Mouse (Mus musculus) embryo, embryonic 11.5 days (tissue): ENCODE measurements around the gene Lhfpl3.
"Not testable (repeated sequence)": the region's sequence is repeated elsewhere in the genome, so short reads cannot be mapped to it uniquely, and the experiment has no call there.

Experiments
- DNase-seq: peaks from one replicate; pipeline ENCODE4 v3.0.0-alpha.2; 2012; ENCODE audit warnings: low read depth, low spot score

The Lhfpl3 gene

DNA sequence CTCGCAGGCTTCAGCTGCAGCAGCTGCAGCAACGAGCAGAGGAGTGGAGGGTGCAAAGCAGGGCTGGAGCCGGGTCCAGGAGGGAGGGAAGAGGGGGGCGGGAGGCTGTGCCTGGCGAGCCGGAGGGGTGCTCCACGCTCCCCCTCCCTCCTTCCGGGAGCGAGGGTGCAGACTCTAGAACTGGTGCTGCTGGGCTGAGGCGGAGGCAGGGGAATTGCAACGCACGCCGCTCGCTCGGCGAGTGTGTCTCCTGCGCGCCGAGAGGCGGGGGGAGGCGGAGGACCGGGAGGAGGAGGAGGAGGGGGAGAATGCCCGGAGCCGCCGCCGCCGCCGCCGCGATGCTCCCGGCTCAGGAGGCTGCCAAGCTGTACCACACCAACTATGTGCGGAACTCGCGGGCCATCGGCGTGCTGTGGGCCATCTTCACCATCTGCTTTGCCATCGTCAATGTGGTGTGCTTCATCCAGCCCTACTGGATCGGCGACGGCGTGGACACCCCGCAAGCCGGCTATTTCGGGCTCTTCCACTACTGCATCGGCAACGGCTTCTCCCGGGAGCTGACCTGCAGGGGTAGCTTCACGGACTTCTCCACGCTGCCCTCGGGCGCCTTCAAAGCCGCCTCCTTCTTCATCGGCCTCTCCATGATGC, at the start of gene Lhfpl3:
Lhfpl3 (plus strand) TSS at position 175 of the 648 bp plus-strand sequence.
- DNase-seq, result peak; percentile 24

DNA sequence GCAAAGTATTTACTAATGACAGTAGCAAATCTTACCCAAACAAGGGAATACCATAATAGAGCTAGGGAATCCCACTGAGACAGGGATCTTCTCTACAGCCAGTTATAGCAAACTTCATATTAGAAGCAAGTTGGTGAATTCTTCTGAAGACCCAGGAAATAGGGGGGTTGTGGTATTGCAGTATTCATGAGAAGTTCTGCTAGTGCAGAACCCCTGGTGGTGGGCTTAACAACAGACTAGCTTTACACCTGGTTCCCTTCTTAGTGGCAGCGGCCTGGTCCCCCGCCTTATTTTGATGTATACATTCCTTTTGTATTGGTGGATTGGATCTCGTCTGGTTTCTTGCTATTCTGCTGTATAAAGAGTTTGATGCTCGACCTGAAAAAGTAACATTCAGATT, 39.6 kb upstream of the Lhfpl3 start:
- DNase-seq, result not testable (repeated sequence)

DNA sequence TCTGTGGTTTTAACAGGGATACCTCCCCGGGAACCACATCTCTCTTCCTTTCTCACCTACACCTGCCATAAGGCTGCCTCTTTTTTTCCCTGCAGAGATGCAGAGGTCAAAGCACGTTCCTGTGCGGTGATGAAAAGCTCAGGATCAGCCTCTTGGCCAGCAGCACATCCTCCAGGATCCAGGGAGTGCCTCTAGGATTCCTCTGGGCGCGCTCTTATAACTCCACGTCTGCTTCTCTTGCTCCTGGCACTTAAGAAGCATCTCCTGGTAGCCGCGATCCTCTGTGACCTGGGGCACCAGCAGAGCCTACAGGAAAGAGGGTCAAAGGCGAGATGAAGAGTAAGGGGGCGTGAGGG, 352 bp upstream of the Lhfpl3 start:
- no peak for DNase-seq

DNA sequence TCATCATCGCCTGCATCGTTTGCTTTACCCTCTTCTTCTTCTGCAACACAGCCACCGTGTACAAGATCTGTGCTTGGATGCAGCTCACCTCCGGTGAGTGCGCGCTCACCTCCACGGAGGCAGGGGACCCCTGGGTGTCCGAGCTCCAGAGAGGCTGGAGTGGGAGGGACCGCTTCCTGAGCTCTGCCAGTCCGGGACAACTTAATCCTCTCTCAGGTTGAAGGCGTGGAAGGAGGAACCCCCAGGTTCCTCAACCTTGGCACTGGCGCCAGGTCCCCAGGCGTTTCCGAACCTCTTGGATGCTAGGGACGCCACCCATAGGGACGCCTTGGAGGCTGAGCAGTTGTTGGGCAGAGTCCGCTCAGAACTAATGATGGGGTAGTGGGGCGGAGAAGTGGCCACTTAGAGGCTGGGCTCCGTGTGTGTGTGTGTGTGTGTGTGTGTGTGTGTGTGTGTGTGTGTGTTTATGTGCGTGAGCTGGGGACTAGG, 718 bp downstream of the Lhfpl3 start:
- DNase-seq, result peak; percentile 1

DNA sequence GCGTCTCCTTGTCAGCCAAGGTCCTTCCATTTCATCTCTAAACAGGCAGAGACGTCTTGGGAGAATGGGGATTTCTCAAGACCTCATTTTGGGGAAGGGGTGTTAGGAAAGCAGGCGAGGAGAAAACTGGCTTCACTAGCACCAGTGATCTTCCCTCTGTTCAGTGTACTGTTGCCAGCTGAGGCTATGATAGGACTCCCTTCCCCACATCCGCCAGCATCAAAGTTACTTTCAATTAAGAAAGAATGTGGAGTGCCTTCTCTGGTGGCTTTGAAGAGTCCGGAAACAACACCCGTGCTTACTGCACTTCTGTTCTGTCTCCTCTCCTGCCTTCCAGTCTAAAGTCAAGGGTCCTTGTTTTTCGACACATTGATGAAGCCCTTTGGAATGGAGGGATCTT, 1.4 kb downstream of the Lhfpl3 start:
- DNase-seq, result no peak

DNA sequence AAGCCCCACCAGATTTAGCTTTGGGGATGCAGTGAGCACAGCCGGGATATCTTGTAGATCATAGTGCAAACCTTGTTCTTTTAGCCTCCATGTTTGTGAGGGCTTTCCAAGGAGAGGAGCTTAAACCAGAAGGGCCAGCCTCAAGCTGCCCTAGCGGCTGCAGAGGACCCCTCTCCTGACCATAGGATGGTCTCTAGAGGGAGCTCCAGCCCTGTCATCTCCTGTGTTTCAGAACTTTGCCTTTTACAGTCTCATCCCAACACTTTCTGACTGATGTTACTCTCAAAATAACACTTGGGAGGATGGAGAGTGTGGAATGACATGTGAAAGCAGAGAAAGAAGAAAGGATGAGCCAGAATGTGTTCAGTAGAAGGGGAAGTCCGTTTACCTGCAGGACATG, 11.4 kb downstream of the Lhfpl3 start:
- peak; percentile 2 for DNase-seq

DNA sequence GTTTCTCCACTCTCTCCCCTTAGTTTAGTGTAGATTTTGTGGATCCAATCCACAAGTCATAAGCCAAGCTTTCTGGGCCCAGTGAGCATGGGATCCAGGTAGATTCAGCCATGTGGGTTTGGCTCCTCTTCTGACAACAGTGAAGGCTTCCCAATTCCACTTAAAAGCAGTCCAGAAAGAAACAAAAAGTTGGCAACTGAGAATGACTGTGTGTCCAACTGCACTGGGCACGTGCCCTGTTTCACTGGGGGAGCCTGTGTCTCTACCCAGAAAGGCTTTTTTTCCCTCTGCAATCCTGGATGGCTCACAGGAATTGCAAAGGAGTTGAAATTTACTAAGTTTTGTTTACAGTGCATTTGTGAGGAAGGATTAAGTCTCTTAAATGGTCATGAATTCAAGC, 24.9 kb downstream of the Lhfpl3 start:
- DNase-seq, result no peak

DNA sequence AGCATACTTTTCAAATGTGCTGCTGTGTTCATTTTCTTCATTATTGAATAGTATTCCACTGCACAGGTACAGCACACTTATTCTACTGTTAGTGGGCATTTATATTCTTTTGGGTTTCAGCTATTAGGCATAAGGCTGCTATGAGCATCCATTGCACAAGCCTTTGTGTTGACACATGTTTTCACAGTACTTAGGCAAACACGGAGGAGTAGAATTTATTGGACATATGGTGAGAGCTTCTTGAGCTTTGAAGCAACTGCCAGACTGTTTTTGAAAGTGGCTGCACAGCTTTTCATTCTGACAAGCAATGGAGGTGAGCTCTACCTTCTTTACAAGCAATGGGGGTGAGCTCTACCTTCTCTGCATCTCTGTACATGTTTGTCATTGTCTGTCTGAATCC, 49.5 kb downstream of the Lhfpl3 start:
- no peak for DNase-seq

DNA sequence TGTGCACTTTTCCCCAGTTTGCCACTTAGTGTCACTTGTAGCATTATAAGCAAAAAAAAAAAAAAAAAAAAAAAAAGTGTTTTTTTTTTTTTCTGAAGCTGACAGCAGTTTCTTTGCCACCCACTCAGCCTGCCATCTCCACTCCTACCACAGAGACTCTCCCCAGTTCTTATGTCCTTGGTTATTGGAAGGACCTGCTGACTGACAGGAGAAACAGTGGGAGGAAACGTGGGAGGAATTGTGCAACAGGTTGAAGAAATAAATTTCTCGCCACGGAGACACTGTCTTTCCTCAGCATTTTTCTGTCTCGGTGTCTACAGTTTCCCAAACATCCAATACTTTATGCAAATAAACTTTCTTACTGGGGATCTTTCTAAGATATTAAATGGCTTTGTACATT, 67.6 kb downstream of the Lhfpl3 start:
- no peak for DNase-seq

DNA sequence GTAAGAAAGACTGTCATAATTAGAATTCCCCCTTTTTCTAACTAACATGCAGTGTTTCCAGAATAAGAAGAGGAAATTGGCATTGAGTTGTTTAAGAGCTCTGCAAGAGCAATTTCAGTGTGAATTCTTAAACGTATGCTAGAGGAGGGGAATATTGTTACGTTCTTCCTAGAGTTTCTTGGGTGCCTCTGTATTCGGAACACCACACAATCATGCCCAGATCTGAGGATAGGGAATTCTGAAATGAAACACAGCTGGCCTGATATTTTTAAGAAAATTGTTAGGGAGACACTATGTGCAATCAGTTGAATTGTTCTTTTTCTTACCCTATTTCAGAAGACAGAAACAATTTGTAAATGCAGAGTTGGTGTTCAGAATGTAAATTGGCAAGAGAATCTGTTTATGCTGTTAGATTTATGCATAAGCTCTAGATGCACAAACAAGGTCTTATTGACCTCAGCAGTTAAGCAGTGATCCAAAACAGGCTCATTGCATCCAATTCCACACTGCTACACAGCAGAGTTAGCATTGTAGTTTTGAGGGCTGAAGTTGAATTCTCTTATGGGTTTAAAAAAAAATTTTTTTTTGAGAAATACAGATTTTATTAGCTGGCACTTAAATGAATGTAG, 84.1 kb downstream of the Lhfpl3 start:
- DNase-seq, result no peak

DNA sequence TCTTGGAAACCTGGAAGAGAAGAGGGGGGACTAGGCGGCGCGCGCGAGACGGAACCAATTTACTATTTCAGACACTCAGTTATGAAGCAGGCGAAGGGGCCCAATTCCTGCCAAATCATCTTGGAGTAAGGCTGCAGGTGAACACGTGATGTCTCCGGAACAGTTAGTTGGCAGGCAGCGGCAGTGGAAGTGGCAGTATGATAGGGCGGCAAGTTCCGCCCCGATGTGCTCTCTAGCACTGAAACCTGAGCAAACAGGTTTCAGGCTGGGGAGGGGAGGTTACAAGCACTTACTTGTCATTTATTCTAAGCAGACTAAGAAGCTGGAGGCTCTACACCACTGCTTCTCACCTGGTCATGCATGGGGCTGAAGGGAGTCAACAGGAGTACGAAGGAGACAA, 105.7 kb downstream of the Lhfpl3 start:
- DNase-seq, result peak; percentile 3

DNA sequence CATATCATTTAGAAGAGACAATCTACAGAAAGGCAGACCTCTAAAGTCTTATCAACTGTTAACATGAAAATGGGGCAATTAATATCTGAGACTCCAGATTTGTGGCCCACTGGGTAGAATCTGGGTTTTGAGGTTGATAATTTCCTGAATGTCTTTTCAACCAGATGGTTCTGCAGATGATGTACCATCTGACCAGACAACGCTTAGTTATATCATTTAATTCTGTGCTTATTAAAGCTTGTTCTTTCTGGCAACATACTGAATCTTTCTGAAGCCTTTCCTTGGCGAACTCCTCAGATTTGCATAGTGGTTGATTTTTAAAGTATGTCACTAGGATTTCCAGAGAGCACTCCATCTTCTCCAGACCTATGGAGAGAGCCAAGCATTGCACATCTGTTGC, 107.6 kb downstream of the Lhfpl3 start:
- DNase-seq, result no peak

DNA sequence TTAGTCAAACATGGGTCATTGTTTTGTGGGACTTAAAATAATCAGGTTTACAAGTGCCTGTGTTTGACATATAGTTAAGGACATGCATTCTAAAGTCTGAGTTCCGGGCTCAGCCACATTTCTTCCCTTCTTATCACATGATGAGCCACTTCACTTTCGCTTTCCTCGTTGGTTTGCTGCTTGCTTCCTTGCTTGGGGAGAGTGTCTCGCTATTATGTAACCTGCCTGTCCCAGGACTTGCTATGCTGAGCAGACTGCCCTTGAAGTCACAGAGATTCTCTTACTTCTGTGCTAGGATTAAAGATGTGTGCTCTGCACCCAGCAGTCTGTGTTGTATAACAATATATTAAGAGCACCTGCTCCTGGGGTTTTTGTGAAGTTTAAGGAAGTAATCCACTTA, 110.6 kb downstream of the Lhfpl3 start:
- DNase-seq, result no peak

DNA sequence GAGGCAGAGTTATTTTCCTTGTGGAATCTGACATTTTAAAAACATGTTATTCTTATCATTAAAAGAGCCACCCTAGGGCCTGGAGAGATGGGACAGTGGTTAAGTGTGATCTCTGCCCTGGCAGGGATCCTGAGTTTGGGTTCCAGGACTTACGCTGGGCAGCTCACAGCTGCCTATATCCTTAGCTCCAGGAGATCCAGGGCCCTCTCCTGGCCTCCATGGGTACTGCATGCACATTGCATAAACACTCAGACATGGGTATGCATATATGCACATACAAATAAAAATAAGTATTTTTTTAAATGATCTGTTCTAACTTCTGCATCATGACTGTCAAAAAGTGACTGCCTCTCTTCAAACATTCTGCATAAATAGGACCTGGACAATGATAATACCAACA, 115.5 kb downstream of the Lhfpl3 start:
- DNase-seq, result no peak

DNA sequence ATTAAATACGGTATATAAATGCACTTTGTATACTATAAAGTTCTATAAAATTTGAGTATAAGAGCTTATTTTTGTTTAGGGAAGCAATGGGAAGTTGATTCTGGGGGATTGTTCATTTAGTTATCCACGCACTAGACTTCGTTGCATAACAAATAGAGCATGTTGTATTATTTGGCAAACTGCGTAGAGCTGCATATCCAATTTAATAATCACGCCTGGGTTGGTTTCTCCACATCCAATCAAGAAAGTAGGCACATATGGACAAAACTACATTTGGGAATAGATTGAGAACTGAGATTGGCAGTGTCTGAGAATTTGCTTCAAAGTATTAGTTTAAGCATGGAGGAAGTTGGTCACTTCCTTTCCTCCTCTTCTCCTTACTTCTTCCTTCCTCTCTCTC, 123.2 kb downstream of the Lhfpl3 start:
- no peak for DNase-seq

DNA sequence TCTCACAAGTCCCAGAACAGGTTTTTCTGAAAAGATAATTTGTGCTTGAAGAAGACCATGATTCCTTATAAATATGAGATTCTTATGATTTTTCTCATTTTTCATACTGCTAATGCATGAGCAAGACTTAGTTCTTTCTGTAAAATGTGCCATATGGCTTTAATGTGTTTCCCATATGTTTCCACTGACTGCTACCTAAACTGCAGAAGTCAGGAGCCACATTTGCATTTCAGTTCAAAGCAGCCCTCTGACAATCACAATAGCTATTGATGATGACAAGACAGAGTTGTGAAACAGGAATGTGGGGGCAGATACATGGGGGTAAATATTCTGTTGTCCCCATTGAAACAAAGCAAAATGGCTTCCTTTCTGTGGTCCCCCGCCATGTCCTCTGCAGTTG, 126.6 kb downstream of the Lhfpl3 start:
- no peak for DNase-seq

DNA sequence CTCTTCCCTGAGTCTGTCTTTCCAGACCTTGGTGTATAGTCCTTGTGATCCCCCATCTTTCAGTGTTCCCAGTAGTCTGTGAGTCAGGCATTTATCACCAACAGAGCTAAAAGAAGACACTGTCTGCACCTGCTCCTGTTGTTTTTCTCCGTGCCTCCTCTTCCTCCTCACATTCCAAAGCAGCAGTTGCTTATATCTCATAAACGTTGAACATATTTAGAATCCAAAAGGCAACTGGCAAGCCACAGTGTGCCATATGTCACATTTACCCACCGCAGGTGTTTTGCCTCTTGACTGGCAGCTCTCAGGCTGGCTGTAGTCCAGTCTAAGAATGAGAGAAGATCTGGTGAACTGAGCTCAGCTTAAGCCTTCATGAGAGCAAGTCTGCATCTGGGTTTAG, 142.5 kb downstream of the Lhfpl3 start:
- DNase-seq, result no peak

DNA sequence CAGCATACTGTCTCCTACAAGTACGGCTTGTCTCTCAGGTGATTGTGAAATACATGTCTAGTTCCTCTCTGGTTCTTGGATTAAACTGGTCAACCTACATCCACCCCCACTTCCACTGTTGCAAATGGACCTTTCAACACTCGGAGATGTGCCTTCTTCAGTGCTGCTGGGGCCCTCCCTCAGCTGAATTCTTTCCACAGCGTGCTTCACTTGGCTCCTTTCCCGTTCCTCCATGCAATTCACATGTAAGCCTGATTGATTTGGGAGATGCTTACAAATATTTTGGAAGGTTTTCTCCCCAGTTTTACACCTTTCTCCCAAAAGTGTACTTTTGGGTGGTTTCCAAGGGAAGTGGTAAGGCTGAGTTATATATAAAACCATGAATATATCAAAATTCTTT, 143.6 kb downstream of the Lhfpl3 start:
- no peak for DNase-seq

DNA sequence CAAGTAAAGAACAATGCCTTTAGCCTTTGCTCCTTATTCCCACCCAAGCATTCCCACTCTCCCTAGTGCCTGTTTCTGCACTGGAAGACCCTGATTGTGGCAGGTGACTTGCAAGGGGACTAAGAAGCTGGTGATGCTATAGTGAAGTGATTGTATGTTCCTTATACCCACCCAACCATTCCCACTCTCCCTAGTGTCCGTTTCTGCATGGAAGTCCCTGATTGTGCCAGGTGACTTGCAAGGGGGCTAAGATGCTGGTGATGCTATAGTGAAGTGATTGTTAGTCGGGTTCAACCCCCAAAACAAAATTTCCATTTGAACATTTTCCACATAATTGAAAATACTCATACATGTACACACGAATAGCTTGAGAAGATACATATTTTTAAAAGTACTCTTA, 151.4 kb downstream of the Lhfpl3 start:
- no peak for DNase-seq

DNA sequence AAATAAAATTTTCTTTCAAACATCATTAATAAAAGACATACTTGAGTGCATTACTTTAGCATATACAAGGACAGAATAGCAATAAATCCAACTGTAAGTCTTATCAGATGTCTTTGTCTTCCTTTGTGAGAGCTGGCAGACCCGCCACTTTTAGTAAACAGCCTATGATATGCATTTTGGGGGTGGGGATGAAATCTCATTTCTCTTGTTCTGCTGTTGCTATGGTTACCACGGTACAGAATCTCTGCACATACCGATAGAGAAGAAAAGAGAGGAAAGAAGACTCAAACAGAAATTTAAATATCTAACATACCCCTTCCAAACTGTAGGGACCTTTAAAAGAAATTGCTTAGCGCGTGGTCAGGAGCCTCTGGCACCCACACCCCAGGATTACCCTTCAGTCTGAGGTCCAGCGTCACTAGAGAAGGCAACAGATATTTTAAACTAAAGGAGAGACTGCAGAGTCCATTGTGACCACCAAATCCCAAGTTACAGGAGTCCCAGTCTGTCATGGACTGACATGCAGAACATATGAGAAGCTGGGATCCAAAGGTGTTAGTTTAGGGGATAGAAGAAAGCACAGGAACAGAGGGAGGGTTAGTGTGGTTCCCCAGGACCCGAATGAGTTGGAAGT, 151.9 kb downstream of the Lhfpl3 start:
- DNase-seq, result no peak

DNA sequence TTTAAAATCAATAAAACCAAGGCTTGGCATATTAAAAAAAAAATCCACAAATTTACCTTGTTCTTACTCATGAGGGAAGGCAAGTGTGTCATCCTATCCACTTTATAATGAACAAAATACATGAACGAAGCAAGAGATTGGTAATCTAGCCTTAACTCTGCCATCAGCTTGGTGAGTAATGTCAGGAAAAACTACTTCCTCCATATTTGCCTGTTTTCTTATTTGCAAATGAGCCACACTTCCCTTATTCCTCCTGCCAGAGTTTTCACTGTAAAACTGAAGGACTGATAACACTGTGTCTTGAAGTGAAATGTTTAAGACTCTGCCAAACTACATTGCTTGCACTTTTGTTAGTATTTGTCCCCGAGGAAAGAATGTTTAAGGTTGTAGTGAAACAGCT, 152.7 kb downstream of the Lhfpl3 start:
- DNase-seq, result no peak

DNA sequence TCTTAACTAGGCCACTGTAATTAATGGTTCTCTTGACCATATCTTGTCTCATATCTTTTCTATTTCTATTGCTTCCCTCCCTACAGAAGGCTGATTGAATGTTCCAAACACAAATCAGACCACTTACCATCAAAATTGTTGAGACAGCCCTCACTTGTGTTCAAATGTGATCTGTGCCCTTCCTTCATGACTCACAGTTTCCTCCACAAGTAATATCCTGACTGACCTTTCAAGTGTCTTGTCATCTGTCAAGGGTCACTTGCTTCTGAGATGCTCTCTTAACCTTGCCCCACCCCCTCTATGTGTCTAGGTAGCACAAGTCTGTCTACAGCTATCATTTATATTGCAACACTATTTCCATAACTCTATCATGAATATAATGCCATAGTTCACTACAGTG, 154.1 kb downstream of the Lhfpl3 start:
- DNase-seq, result no peak

DNA sequence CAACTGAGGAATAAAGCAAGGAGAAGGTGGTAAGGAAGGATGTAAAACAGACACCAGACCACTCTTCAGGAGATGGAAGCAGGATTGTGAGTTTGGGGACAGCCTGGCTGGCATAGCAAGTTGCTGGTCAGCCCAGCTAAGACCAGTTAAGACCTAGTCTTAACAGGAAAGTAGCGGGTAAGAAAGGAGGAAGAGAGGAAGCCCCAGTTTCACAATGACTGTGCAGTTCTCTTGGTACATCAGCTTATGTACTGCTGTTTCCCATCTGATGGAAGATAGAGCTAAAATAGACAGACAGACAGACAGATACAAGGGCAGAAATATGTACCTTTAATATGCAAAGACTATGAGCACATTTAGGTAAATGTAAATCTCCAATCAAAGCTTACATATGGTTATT, 171.3 kb downstream of the Lhfpl3 start:
- no peak for DNase-seq
